Mouse (Mus musculus): ENCODE data around the gene 4933428G20Rik. TPM values are rescaled to one million over a fixed set of nuclear protein-coding genes. Genes with fewer than 3 reads are reported as not detected.

Gene 4933428G20Rik
- polyA plus RNA-seq, 1 experiment from 2014 or later: 0.20 TPM

- no peaks in the 10 kb centered on the region for H3K36me3 ChIP-seq (ENCODE audit: control insufficient read depth, insufficient read depth, low read length)
- 86% methylated on average over 8 of the region's 8 CpGs for WGBS
- no peak overlapping the region for H3K4me2 ChIP-seq (replicated peaks; ENCODE audit: low read depth, low read length)
- no peak overlapping the region for H3K27ac ChIP-seq (ENCODE audit: low read depth, low read length)
- no peaks in the 10 kb centered on the region for H3K27me3 ChIP-seq (ENCODE audit: control insufficient read depth, insufficient read depth, low read length)
- H3K4me1 ChIP-seq (replicated peaks; ENCODE audit: control insufficient read depth, insufficient read depth, low read length): no peaks in the 10 kb centered on the region
- no peak for ATAC-seq (ENCODE audit: low FRiP score)
- no peak for DNase-seq (ENCODE audit: low spot score)
- H3K9ac ChIP-seq (ENCODE audit: low read depth, low read length): no peak overlapping the region
- no peaks in the 10 kb centered on the region for H3K9me3 ChIP-seq (ENCODE audit: control insufficient read depth, low read length)
- H3K4me3 ChIP-seq (ENCODE audit: low read depth, low read length): no peak overlapping the region
These were observed 14.5 kb downstream of the 4933428G20Rik start for GRCm38 (mm10) chr11:97485661-97486060.

GRCm38 (mm10) chr11:97479824-97480223 is 20.3 kb downstream of the 4933428G20Rik start:
- no peak overlapping the region for H3K4me2 ChIP-seq (replicated peaks; ENCODE audit: low read depth, low read length)

GRCm38 (mm10) chr11:97479085-97479484 is 21.1 kb downstream of the 4933428G20Rik start:
- no peak overlapping the region for H3K27ac ChIP-seq (ENCODE audit: low read depth, low read length)
- no peak for ATAC-seq (ENCODE audit: low FRiP score)
- H3K4me2 ChIP-seq (replicated peaks; ENCODE audit: low read depth, low read length): no peak overlapping the region
- H3K27me3 ChIP-seq (ENCODE audit: control insufficient read depth, insufficient read depth, low read length): no peaks in the 10 kb centered on the region
- H3K4me3 ChIP-seq (ENCODE audit: low read depth, low read length): no peak overlapping the region
- H3K9me3 ChIP-seq (ENCODE audit: control insufficient read depth, low read length): no peaks in the 10 kb centered on the region
- no peaks in the 10 kb centered on the region for H3K4me1 ChIP-seq (replicated peaks; ENCODE audit: control insufficient read depth, insufficient read depth, low read length)
- whole genome bisulfite sequencing: 91% methylated on average over 10 of the region's 10 CpGs
- no peak for DNase-seq (ENCODE audit: low spot score)
- no peak overlapping the region for H3K9ac ChIP-seq (ENCODE audit: low read depth, low read length)
- no peaks in the 10 kb centered on the region for H3K36me3 ChIP-seq (ENCODE audit: control insufficient read depth, insufficient read depth, low read length)

More at GRCm38 (mm10) chr11:97479824-97480223, 20.3 kb downstream of the 4933428G20Rik start:
- Histone ChIP-seq H3K4me3 (ENCODE audit: low read depth, low read length) (no peak overlapping the region), H3K9ac (ENCODE audit: low read depth, low read length) (no peak overlapping the region), H3K36me3 (ENCODE audit: control insufficient read depth, insufficient read depth, low read length) (no peaks in the 10 kb centered on the region), H3K27ac (ENCODE audit: low read depth, low read length) (no peak overlapping the region), H3K4me1 (replicated peaks; ENCODE audit: control insufficient read depth, insufficient read depth, low read length) (no peaks in the 10 kb centered on the region), H3K9me3 (ENCODE audit: control insufficient read depth, low read length) (no peaks in the 10 kb centered on the region), H3K27me3 (ENCODE audit: control insufficient read depth, insufficient read depth, low read length) (no peaks in the 10 kb centered on the region)
- DNase-seq (ENCODE audit: low spot score) (no peak), ATAC-seq (ENCODE audit: low FRiP score) (no peak)
- WGBS: 90% methylated on average over 8 of the region's 8 CpGs

- no peak overlapping the region for H3K27ac ChIP-seq (ENCODE audit: low read depth, low read length)
- no peak overlapping the region for H3K9ac ChIP-seq (ENCODE audit: low read depth, low read length)
- no peaks in the 10 kb centered on the region for H3K36me3 ChIP-seq (ENCODE audit: control insufficient read depth, insufficient read depth, low read length)
- H3K4me2 ChIP-seq (replicated peaks; ENCODE audit: low read depth, low read length): no peak overlapping the region
- no peak for ATAC-seq (ENCODE audit: low FRiP score)
- H3K4me3 ChIP-seq (ENCODE audit: low read depth, low read length): no peak overlapping the region
- H3K9me3 ChIP-seq (ENCODE audit: control insufficient read depth, low read length): no peaks in the 10 kb centered on the region
- 91% methylated on average over 6 of the region's 6 CpGs for WGBS
- no peak for DNase-seq (ENCODE audit: low spot score)
- H3K27me3 ChIP-seq (ENCODE audit: control insufficient read depth, insufficient read depth, low read length): no peaks in the 10 kb centered on the region
- H3K4me1 ChIP-seq (replicated peaks; ENCODE audit: control insufficient read depth, insufficient read depth, low read length): no peaks in the 10 kb centered on the region
These were observed 21.8 kb downstream of the 4933428G20Rik start for GRCm38 (mm10) chr11:97478345-97478744.

GRCm38 (mm10) chr11:97477431-97477830 is 22.7 kb downstream of the 4933428G20Rik start:
- WGBS: 63% methylated on average over 7 of the region's 7 CpGs
- Histone ChIP-seq H3K4me2 (replicated peaks; ENCODE audit: low read depth, low read length) (no peak overlapping the region), H3K4me1 (replicated peaks; ENCODE audit: control insufficient read depth, insufficient read depth, low read length) (no peaks in the 10 kb centered on the region), H3K9ac (ENCODE audit: low read depth, low read length) (no peak overlapping the region), H3K4me3 (ENCODE audit: low read depth, low read length) (no peak overlapping the region), H3K9me3 (ENCODE audit: control insufficient read depth, low read length) (no peaks in the 10 kb centered on the region), H3K27ac (ENCODE audit: low read depth, low read length) (no peak overlapping the region), H3K27me3 (ENCODE audit: control insufficient read depth, insufficient read depth, low read length) (no peaks in the 10 kb centered on the region), H3K36me3 (ENCODE audit: control insufficient read depth, insufficient read depth, low read length) (no peaks in the 10 kb centered on the region)
- no peak for ATAC-seq (ENCODE audit: low FRiP score)
- no peak for DNase-seq (ENCODE audit: low spot score)

- DNase-seq (ENCODE audit: low spot score): peak; percentile 89
- 0 out of 2 replicates have a peak overlapping the region, but pooled peaks have one; percentile 27 for H3K9ac ChIP-seq (ENCODE audit: low read depth, low read length)
- H3K9me3 ChIP-seq (ENCODE audit: control insufficient read depth, low read length): no peaks in the 10 kb centered on the region
- no peaks in the 10 kb centered on the region for H3K27me3 ChIP-seq (ENCODE audit: control insufficient read depth, insufficient read depth, low read length)
- H3K4me1 ChIP-seq (replicated peaks; ENCODE audit: control insufficient read depth, insufficient read depth, low read length): no peaks in the 10 kb centered on the region
- no peak overlapping the region for H3K4me3 ChIP-seq (ENCODE audit: low read depth, low read length)
- 0 out of 2 replicates have a peak, but pooled peaks have one; percentile 47 for ATAC-seq (ENCODE audit: low FRiP score)
- no peak overlapping the region for H3K27ac ChIP-seq (ENCODE audit: low read depth, low read length)
- WGBS: 66% methylated on average over 8 of the region's 8 CpGs
- H3K4me2 ChIP-seq (replicated peaks; ENCODE audit: low read depth, low read length): no peak overlapping the region
- H3K36me3 ChIP-seq (ENCODE audit: control insufficient read depth, insufficient read depth, low read length): no peaks in the 10 kb centered on the region
These were observed 23.6 kb downstream of the 4933428G20Rik start for GRCm38 (mm10) chr11:97476334-97477095.

GRCm38 (mm10) chr11:97471276-97471675 is 28.9 kb downstream of the 4933428G20Rik start:
- Histone ChIP-seq H3K4me3 (ENCODE audit: low read depth, low read length) (no peak overlapping the region), H3K27me3 (ENCODE audit: control insufficient read depth, insufficient read depth, low read length) (no peaks in the 10 kb centered on the region), H3K36me3 (ENCODE audit: control insufficient read depth, insufficient read depth, low read length) (no peaks in the 10 kb centered on the region), H3K9ac (ENCODE audit: low read depth, low read length) (no peak overlapping the region), H3K9me3 (ENCODE audit: control insufficient read depth, low read length) (no peaks in the 10 kb centered on the region), H3K27ac (ENCODE audit: low read depth, low read length) (no peak overlapping the region), H3K4me1 (replicated peaks; ENCODE audit: control insufficient read depth, insufficient read depth, low read length) (no peaks in the 10 kb centered on the region), H3K4me2 (replicated peaks; ENCODE audit: low read depth, low read length) (no peak overlapping the region)
- 84% methylated on average over 6 of the region's 6 CpGs for WGBS
- DNase-seq (ENCODE audit: low spot score): no peak
- no peak for ATAC-seq (ENCODE audit: low FRiP score)

- no peak for DNase-seq (ENCODE audit: low spot score)
- Histone ChIP-seq H3K9me3 (ENCODE audit: control insufficient read depth, low read length) (no peaks in the 10 kb centered on the region), H3K9ac (ENCODE audit: low read depth, low read length) (no peak overlapping the region), H3K4me2 (replicated peaks; ENCODE audit: low read depth, low read length) (no peak overlapping the region), H3K4me3 (ENCODE audit: low read depth, low read length) (no peak overlapping the region), H3K27ac (ENCODE audit: low read depth, low read length) (no peak overlapping the region), H3K4me1 (replicated peaks; ENCODE audit: control insufficient read depth, insufficient read depth, low read length) (no peaks in the 10 kb centered on the region), H3K36me3 (ENCODE audit: control insufficient read depth, insufficient read depth, low read length) (no peaks in the 10 kb centered on the region), H3K27me3 (ENCODE audit: control insufficient read depth, insufficient read depth, low read length) (no peaks in the 10 kb centered on the region)
- no peak for ATAC-seq (ENCODE audit: low FRiP score)
- WGBS: 85% methylated on average over 7 of the region's 7 CpGs
These were observed 30.3 kb downstream of the 4933428G20Rik start for GRCm38 (mm10) chr11:97469828-97470227.
